Mouse (Mus musculus) olfactory bulb, adult 2 months (tissue): Measurements from ENCODE around the gene Nr2f1. TPM values are rescaled to one million over a fixed set of nuclear protein-coding genes. Genes with fewer than 3 reads are reported as not detected.

Experiments
- H3K27ac ChIP-seq: fragments of 200-500 bp; 2 replicates; pipeline ENCODE4 v1.5.1; 2012; ENCODE audit warnings: low read depth, low read length; ENCODE audit not compliant: insufficient read depth
- H3K4me1 ChIP-seq: fragments of 200-500 bp; 2 replicates; pipeline ENCODE4 v1.6.1; 2012; ENCODE audit warnings: low read length; ENCODE audit not compliant: control insufficient read depth, insufficient read depth
- H3K4me3 ChIP-seq: fragments of 200-500 bp; 2 replicates; pipeline ENCODE4 v1.5.1; 2012; ENCODE audit warnings: mild to moderate bottlenecking, low read depth, low read length, moderate library complexity; ENCODE audit not compliant: insufficient read depth
- CTCF ChIP-seq: fragments of 200-500 bp; IDR thresholded peaks from 2 replicates; pipeline ENCODE4 v1.5.1; 2012; ENCODE audit warnings: low read depth, mild to moderate bottlenecking, low read length, moderate library complexity; ENCODE audit not compliant: insufficient read depth
- POLR2A ChIP-seq: fragments of 200-500 bp; IDR thresholded peaks from 2 replicates; pipeline ENCODE4 v1.6.1; 2012; ENCODE audit warnings: mild to moderate bottlenecking, low read depth, low read length, moderate library complexity; ENCODE audit not compliant: insufficient read depth
- WGBS: fragments of 180-500 bp; shearing (Covaris S2); methylation state at CpG from one replicate; pipeline ENCODE4 v1.1.7; 2018; 5-methylcytosine and 5-hydroxymethylcytosine counted together
- polyA plus RNA-seq: library from polyadenylated mRNA; stranded (reverse); fragments of >200 nt; gene quantifications from 2 replicates; pipeline ENCODE4 v1.2.4, GENCODE M21; 2012; ENCODE audit warnings: low replicate concordance; ENCODE audit not compliant: missing spikeins, insufficient read depth, insufficient read length

The Nr2f1 gene
- polyA plus RNA-seq, 1 experiment: not detected

- 7% methylated on average over 8 of the region's 8 CpGs for WGBS
- TF ChIP-seq POLR2A: no peak
- TF ChIP-seq CTCF: no peak
- H3K4me1 ChIP-seq: peaks cover 4% of the 10 kb centered on the region; the same call in 1 of the 2 replicates
- H3K4me3 ChIP-seq: no peak overlapping the region
- no peak overlapping the region for H3K27ac ChIP-seq
These were observed 23.7 kb downstream of the Nr2f1 start for GRCm38 (mm10) chr13:78175821-78176380.

DNA sequence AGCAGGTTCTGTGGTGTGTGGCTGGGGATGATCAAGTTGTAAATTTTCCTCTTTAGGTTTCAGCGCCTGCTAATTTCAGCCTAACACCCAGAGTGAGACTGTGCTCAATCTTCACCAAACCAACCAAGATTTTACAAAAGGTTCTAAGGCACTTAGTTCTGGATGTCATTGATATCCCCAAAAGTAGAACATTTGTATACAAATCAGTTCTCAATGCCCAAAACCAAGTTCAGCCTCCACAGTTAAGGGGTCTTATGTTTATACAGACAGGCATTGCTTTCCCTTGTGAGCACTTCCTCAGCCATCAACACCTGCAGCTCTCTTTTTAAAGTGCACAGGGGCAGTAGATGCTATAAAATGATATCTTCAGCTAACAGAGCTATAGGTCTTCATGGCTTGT, 24.7 kb downstream of the Nr2f1 start:
- Histone ChIP-seq H3K27ac (no peak overlapping the region), H3K4me1 (peaks cover 4% of the 10 kb centered on the region; the same call in 1 of the 2 replicates), H3K4me3 (no peak overlapping the region)
- TF ChIP-seq POLR2A: no peak
- TF ChIP-seq CTCF: no peak
- 30% methylated on average over 1 of the region's 1 CpGs for WGBS

DNA sequence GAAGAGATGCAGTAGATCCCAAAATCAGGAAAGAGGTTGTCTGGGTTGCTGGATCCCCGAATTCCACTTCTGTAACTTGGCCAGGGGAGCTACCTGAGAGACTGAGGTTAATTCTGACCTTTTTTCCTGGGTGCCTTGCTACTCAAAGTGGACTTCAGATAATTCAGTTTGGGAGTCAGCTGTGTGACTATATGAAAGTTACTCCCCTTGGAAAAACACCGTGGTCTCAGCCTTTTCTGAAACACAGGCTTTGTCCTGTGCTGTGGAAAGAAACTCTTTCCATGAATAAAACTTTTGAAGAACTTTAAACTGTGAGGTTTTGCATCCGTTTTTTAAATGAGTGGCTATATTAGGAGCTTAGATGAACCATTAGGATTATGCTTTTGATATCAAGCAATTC, 25.4 kb downstream of the Nr2f1 start:
- 24% methylated on average over 3 of the region's 3 CpGs for WGBS

GRCm38 (mm10) chr13:78172861-78173260, 26.7 kb downstream of the Nr2f1 start:
- 31% methylated on average over 3 of the region's 3 CpGs for WGBS
- H3K27ac ChIP-seq: no peak overlapping the region

More for the DNA sequence above, 25.4 kb downstream of the Nr2f1 start:
- Histone ChIP-seq H3K4me1 (peaks cover under 1% of the 10 kb centered on the region; the same call in 1 of the 2 replicates), H3K4me3 (no peak overlapping the region), H3K27ac (no peak overlapping the region)
- no peak for TF ChIP-seq CTCF
- no peak for TF ChIP-seq POLR2A

GRCm38 (mm10) chr13:78171984-78172636, 27.4 kb downstream of the Nr2f1 start:
- TF ChIP-seq POLR2A (no peak), CTCF (no peak)
- 7% methylated on average over 17 of the region's 17 CpGs for WGBS

More at GRCm38 (mm10) chr13:78172861-78173260, 26.7 kb downstream of the Nr2f1 start:
- Histone ChIP-seq H3K4me3 (no peak overlapping the region), H3K4me1 (no peaks in the 10 kb centered on the region)
- TF ChIP-seq CTCF (no peak), POLR2A (no peak)

DNA sequence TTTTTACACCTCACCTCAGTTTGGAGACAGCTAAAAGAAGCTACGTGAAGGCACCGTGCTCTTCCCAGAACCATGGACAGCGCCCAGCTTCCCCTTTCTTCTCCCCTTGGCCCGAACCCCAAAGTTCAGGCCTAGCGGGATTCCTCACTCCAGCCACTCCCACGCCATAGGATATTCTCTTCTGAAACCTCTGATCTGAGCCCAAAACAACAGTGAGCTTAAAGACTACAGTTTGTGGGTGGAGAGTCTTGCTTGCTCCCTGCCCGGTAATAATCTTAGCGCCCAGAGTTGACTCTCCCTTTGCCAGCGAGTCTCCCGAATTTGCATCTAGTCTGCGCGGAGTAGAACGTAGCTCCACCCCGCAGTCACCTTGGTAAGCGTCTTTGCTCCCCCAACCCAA, 28.2 kb downstream of the Nr2f1 start:
- Histone ChIP-seq H3K27ac (no peak overlapping the region), H3K4me3 (no peak overlapping the region), H3K4me1 (no peaks in the 10 kb centered on the region)
- WGBS: 18% methylated on average over 15 of the region's 15 CpGs
- TF ChIP-seq POLR2A (no peak), CTCF (no peak)

More at GRCm38 (mm10) chr13:78171984-78172636, 27.4 kb downstream of the Nr2f1 start:
- Histone ChIP-seq H3K4me1 (no peaks in the 10 kb centered on the region), H3K4me3 (no peak overlapping the region), H3K27ac (no peak overlapping the region)

DNA sequence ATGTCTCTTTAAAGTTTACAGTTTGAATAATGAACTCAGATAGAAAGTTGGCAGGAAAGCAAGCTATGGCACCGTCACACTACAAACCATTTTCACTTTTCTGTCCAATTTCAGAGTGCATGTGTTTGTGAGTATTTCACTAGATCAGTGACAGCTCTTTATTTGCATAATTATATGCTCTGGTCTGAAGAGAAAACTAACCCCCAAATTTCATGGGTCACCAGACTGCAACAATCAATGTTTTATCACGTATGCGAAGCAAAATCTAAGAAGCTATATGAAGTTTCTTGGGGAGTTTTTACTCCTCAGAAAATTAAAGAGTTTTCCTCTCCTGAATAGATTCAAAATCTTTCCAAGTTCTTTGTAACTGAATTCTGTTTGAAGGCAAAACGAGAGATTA, 31.4 kb downstream of the Nr2f1 start:
- Histone ChIP-seq H3K4me3 (no peak overlapping the region), H3K4me1 (peaks cover 4% of the 10 kb centered on the region; the same call in 1 of the 2 replicates), H3K27ac (no peak overlapping the region)
- WGBS: 69% methylated on average over 4 of the region's 4 CpGs
- TF ChIP-seq POLR2A (no peak), CTCF (no peak)

GRCm38 (mm10) chr13:78164941-78165340, 34.6 kb downstream of the Nr2f1 start:
- Histone ChIP-seq H3K27ac (no peak overlapping the region), H3K4me1 (peaks cover 7% of the 10 kb centered on the region; the same call in 1 of the 2 replicates), H3K4me3 (no peak overlapping the region)
- TF ChIP-seq CTCF (no peak), POLR2A (no peak)
